Mouse (Mus musculus) right cerebral cortex, postnatal 4 days (tissue): ENCODE measurements around the gene Ubtd1.
"Not testable (repeated sequence)": the region's sequence is repeated elsewhere in the genome, so short reads cannot be mapped to it uniquely, and the experiment has no call there.

Experiments used
- DNase-seq: peaks from one replicate; pipeline ENCODE4 v3.0.0-alpha.2; 2022

Ubtd1 gene

DNA sequence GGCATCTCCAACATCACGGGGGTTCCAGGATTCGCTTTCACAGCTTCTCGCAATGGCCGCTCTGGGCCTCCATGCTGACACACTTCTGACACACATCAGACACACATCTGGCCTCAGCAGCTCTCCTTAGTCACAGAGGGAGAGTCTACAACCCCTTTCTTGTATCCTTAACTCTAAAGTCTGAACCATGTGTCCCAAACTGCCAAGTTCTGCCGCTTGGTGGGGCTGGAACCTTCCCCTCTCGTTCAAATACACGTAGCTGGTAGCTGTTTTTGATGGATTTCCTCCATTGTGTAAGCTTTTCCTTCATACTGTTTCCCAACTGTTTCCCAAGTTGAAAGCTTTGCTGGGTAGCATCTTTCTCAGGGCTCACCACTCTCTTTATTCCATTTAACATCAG, 89.7 kb downstream of the Ubtd1 start:
- no peak for DNase-seq

DNA sequence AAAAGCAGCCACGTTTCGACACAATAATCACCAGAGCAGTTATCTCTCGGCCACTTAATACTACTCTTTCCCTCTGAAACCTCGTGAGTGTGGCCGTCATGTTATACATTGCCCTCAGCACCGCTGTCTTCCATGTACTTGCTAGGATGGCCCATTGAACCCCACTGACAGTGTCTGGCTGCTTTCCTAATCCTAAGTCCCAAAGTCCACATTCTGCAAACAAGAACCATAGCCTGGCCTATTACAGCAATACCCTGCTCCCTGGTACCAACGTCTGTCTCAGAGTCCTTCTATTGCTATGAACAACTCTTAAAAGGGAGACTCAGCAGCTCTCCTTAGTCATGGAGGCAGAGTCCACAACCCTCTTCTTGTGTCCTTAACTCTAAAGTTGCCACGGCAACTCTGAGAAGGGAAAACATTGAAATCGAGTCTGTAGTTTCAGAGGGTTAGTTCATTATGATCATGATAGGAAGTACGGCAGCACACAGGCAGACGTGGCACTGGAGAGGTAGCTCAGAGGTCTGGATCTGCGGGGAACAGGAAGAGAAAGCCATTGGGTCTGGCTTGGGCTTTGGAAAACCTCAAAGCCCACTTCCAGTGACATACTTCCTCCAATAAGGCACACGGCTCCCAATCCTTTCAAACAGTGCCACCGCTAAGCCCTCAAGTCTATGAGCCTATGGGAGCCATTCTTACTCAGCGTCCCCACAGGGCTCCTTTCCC, 90.5 kb downstream of the Ubtd1 start:
- no peak for DNase-seq

DNA sequence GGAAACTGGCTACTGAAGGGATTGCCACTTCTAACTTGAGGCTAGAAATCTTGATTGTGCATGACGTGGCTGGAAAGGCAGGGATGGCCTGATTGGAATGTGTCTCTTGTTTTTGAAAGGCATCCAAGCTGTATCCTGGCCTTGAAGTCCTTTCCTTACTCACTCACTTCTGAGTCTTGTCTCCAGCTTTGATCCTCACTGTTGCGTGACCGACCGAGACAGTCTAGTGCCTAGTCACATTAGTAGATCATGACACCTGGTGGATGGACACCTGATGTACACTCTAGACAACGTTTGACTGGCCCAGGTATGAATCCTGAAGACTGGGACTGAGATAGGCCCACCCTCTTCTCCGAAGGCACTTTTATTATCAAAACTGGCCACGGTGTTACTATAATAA, 91.2 kb downstream of the Ubtd1 start:
- DNase-seq: no peak

DNA sequence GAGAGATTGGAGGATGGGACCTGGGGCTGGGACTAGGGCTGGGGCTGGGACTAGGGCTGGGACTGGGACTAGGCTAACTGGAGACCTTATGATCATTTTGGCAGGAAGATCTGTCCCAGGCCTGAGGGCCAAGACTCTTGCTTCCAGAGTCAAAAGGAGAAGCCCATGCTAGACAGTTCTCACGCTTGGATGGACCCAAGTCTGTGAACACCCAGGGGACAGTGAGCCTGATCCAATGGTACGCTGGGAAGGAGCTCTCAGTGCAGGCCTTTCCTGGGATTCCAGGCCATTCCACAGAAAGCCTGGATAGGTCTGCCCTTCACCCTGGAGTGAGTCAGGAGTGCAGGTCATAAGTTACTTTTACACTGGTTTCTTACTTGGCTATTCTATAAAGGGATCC, 93.5 kb downstream of the Ubtd1 start:
- no peak for DNase-seq

DNA sequence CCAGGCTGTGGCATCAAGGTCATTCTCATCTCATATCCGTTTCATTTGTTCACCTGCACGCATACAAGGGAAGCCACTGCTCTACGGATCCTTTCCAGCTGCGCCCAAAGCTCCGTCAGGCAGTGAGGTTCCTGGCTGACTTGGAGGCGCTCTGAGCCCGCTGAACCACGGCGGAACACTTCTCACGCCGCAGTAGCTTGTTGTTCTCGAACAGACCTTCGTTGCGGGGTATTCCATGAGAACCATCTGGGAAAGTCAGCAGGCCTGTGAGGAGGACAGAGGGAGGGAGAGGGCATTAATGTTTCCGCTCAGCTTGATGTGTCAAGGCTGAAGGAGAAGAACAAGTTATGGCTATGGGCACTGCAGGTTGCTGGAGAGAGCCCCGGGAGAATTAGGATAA, 94.4 kb downstream of the Ubtd1 start:
- DNase-seq: no peak

DNA sequence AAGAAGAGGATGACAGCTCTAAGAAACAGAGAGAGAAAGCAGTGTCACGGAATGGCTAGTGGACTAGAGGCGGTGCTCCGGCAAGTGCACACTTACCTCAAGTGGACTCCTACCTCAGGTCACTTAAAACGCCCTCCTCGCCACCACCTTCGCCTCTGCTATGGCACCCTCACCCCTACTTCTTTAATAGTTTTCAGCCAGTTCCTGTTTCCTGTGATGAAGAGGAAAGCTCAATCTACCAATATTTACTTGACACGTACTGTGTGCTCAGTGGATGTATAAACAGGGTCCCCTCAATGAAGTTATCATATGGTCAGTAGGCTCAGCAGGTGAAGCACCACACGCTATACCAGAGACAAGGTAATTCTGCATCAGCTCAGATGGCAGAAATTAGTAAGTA, 97.0 kb downstream of the Ubtd1 start:
- DNase-seq: no peak

DNA sequence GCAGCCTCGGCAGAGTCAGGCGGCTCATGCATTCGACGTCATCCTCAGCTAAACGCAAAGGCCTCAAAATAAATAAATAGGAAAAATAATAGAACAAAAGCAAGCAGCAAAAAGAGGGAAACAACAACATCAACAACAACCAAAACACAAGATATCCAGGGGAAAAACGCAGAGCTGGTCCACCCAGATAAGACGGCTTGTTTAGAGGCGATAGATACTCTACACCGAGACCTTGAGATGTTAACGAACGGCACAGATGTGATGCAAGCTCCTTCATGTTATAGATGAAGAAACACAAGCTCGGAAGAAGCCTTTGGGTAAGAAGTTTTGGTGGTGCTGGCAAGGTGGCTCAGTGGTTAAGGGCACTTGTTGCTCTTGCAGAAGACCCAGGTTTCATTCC, 97.4 kb downstream of the Ubtd1 start:
- no peak for DNase-seq

DNA sequence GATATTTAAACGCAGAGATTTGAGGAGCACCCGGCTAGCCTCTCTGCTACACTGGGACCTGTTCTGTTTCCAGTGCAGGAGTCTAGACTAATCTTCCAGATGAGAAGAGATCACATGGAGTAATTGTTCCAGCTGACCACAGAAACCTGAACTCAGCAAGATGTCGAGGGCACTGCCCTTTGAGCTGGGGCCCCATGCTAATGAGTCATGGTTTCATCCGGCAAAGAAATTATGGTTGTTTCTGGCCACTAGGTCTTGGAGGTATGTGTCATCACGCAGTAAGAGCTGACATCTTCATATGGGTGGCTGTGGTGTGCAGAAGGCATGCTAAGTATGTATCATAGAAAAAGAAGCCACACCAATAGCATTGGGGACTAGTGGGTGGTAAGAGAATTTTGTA, 98.4 kb downstream of the Ubtd1 start:
- no peak for DNase-seq

DNA sequence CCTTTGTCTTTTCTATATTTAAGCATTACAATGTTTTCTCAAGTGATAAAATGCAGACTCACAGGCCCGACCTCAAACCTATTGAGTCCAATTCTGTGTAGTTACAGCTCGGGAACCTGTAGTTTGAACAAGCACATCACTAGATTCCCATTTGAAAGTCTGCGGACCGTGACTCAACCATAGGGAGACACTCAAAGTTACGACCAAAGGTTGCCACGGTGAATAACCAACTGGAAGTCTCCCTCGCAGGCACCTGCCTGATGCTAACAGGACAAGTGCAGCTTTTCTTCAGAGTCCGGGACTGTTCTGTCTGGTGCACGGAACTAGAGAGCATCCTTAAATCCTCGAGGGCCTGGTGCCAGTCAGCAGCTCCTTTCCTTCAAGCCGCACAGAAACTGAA, 98.9 kb downstream of the Ubtd1 start:
- no peak for DNase-seq

DNA sequence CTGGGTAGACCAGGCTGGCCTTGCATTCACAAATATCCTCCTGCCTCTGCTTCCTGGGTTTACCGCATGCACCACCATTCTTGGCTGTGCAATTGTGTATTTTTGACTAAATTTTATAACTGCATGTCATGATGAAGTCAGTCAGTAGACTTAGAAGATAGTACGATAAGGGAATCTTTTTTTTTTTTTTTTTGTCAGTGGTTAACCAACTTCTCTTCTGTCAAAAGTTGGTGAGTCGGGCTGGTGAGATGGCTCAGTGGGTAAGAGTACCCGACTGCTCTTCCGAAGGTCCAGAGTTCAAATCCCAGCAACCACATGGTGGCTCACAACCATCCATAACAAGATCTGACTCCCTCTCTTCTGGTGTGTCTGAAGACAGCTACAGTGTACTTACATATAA, 100.0 kb downstream of the Ubtd1 start:
- DNase-seq: not testable (repeated sequence)
